22 mouse cellular contexts compared by ENCODE assay signal in the genomic region with DNA sequence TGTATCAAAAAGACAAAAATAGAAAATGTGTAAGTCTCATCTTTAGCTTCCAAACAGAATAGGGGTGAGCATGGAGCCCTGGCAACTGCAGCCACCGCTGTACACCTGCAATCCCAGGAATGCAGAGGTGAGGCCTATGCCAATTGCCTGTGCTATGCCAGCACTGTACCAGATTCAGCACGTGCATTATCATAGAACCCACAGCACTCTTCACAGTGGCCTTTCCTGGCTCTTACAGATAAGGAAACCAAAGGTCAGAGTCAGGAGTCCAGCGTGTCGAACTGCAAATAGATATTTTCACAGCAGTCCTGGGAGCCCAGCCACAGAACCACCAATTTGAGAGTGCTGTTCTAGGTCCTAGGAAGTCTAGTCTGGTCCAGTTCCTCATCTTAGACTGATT.
DNase-seq lines count a peak whose midpoint lies in the region; ATAC-seq and TF ChIP-seq lines count a peak whose summit lies in the region.
"Had no signal": no experiment of that assay in that cellular context is flagged by ENCODE, and none has a peak within 500 bp of the region (broad histone marks: within the 10 kb centered on the region; RNA-seq: fewer than 3 reads in every experiment).

No protein-coding gene starts in this region.

- no peaks in the 10 kb centered on the region for H3K36me3 ChIP-seq in liver, embryonic 15.5 days (replicated peaks)
- H3K36me3 ChIP-seq: embryonic facial prominence, embryonic 10.5 days; G1E; heart, embryonic 10.5 days had no signal

- no peak overlapping the region for H3K4me3 ChIP-seq in layer of hippocampus, adult 2 months
- no peak overlapping the region for H3K4me3 ChIP-seq in liver, embryonic 15.5 days (replicated peaks)
- H3K4me3 ChIP-seq: embryonic facial prominence, embryonic 10.5 days; forebrain, embryonic 13.5 days; gastrocnemius, adult 2 months; heart, embryonic 10.5 days had no signal

- H3K4me2 ChIP-seq in liver, embryonic 15.5 days, result no peak overlapping the region
- H3K4me2 ChIP-seq: forebrain, embryonic 13.5 days had no signal

- 0 out of 2 replicates have a peak, but pooled peaks cover 13% of the 10 kb centered on the region for H3K27me3 ChIP-seq in liver, embryonic 15.5 days
- H3K27me3 ChIP-seq: forebrain, embryonic 13.5 days had no signal

- ATAC-seq in liver, embryonic 15.5 days (ENCODE audit: insufficient read depth), result peak; percentile 62
- ATAC-seq: CD4-positive, CD25-positive, alpha-beta regulatory T cell, adult 4 months; forebrain, embryonic 13.5 days; forebrain, postnatal 0 days had no signal

- H3K27ac ChIP-seq in layer of hippocampus, adult 2 months, result peak overlapping the region; percentile 19
- H3K27ac ChIP-seq in liver, embryonic 15.5 days (replicated peaks), result no peak overlapping the region
- H3K27ac ChIP-seq: embryonic facial prominence, embryonic 10.5 days; forebrain, embryonic 13.5 days; gastrocnemius, adult 2 months; heart, embryonic 10.5 days had no signal

- TF ChIP-seq CTCF in layer of hippocampus, adult 2 months (conservative IDR thresholded peaks at IDR 0.05), result no peak

- H3K9ac ChIP-seq in liver, embryonic 15.5 days, result no peak overlapping the region
- H3K9ac ChIP-seq: forebrain, embryonic 13.5 days; forebrain, postnatal 0 days had no signal

- H3K4me1 ChIP-seq in liver, embryonic 15.5 days (replicated peaks), result peaks cover 22% of the 10 kb centered on the region
- H3K4me1 ChIP-seq: embryonic facial prominence, embryonic 10.5 days had no signal

- WGBS in liver, embryonic 15.5 days (ENCODE audit: insufficient replicate concordance), result 24% methylated on average over 4 of the region's 4 CpGs

- DNase-seq in layer of hippocampus, adult 2 months (ENCODE audit: low spot score in 2 of 2), result no peak
- DNase-seq in layer of hippocampus, adult 18-20 months (ENCODE audit: low spot score in 2 of 2), result no peak
- DNase-seq in lung, adult 18-20 months, result peak; percentile 18 to 23
- no peak for DNase-seq in lung, postnatal 10 days
- no peak for DNase-seq in ovary, postnatal 10 days (ENCODE audit: low spot score)
- no peak for DNase-seq in thymus, postnatal 4 days
- DNase-seq: adrenal gland, adult 8-10 months; adrenal gland, postnatal 36 days; B cell, adult 2 months; cerebellum, adult 2 months; cerebellum, postnatal 10 days; forebrain, postnatal 0 days; gastrocnemius, adult 2 months; gastrocnemius, postnatal 36 days; heart, adult 11 months; heart, postnatal 4 days had no signal

- H3K9me3 ChIP-seq in liver, embryonic 15.5 days (replicated peaks), result no peaks in the 10 kb centered on the region
- H3K9me3 ChIP-seq: embryonic facial prominence, embryonic 10.5 days; forebrain, embryonic 13.5 days; heart, embryonic 10.5 days had no signal

Comparison
In these comparisons a context has a peak if more than half of its experiments do, and no peak if none do; other contexts are left out.
1. DNase-seq: peak in lung, adult 18-20 months (2 of 2); none in layer of hippocampus, adult 2 months (0 of 2), layer of hippocampus, adult 18-20 months (0 of 2), lung, postnatal 10 days (single experiment), ovary, postnatal 10 days (single experiment) and thymus, postnatal 4 days (single experiment).